Mouse (Mus musculus): ENCODE results near the gene Wdr45b.

GRCm38 (mm10) chr11:121326681-121327080 lies 27.6 kb downstream of the Wdr45b start:
- TF ChIP-seq CTCF (IDR thresholded peaks at IDR 0.05; ENCODE audit: low read depth, low read length) = no peak
- TF ChIP-seq POLR2A (IDR thresholded peaks at IDR 0.05; ENCODE audit: extremely low read depth, insufficient read depth, low read length) = no peak

All from liver, adult 2 months (tissue).